Mouse (Mus musculus) stomach, embryonic 15.5 days (tissue): ENCODE data around the gene Tmem211. TPM values are rescaled to one million over a fixed set of nuclear protein-coding genes. Genes with fewer than 3 reads are reported as not detected.

Source experiments
- ATAC-seq: fragments of 200-750 bp; cut with Nextera tagmentation; 2 replicates; pipeline ENCODE4 v1.8.0; 2017; ENCODE audit warnings: low read depth, moderate number of reproducible peaks, moderate TSS enrichment; ENCODE audit not compliant: insufficient read depth, low FRiP score
- H3K27ac ChIP-seq: fragments of 300-500 bp; sonication (generic); 2 replicates; pipeline ENCODE4 v1.5.1; 2015; ENCODE audit warnings: mild to moderate bottlenecking, inconsistent platforms
- H3K27me3 ChIP-seq: fragments of 300-500 bp; sonication (generic); replicated peaks from 2 replicates; pipeline ENCODE4 v1.6.1; 2015; ENCODE audit warnings: inconsistent platforms
- H3K36me3 ChIP-seq: fragments of 300-500 bp; sonication (generic); 2 replicates; pipeline ENCODE4 v1.6.1; 2015; ENCODE audit warnings: inconsistent platforms
- H3K4me1 ChIP-seq: fragments of 300-500 bp; sonication (generic); 2 replicates; pipeline ENCODE4 v1.6.1; 2015; ENCODE audit warnings: inconsistent platforms
- H3K4me2 ChIP-seq: fragments of 300-500 bp; sonication (generic); 2 replicates; pipeline ENCODE4 v1.6.1; 2015; ENCODE audit warnings: mild to moderate bottlenecking, inconsistent platforms
- H3K4me3 ChIP-seq: fragments of 300-500 bp; sonication (generic); replicated peaks from 2 replicates; pipeline ENCODE4 v1.5.1; 2015; ENCODE audit warnings: inconsistent platforms
- H3K9ac ChIP-seq: fragments of 300-500 bp; sonication (generic); 2 replicates; pipeline ENCODE4 v1.6.1; 2015; ENCODE audit warnings: inconsistent platforms
- H3K9me3 ChIP-seq: fragments of 300-500 bp; sonication (generic); 2 replicates; pipeline ENCODE4 v1.6.1; 2016; ENCODE audit warnings: inconsistent platforms
- WGBS: fragments of 180-500 bp; shearing (Covaris S2); methylation state at CpG from one replicate; pipeline ENCODE4 v1.1.7; 2015; 5-methylcytosine and 5-hydroxymethylcytosine counted together
- polyA plus RNA-seq: library from polyadenylated mRNA; unstranded; fragments of >200 nt; fragmentation: Nextera tagmentation; extraction: Ambion mirVana; gene quantifications from 2 replicates; pipeline ENCODE4 v1.2.1, GENCODE M21; 2015

The Tmem211 gene
- polyA plus RNA-seq, 1 experiment from 2014 or later, result 0.57 TPM

- ATAC-seq, result no peak
- Histone ChIP-seq H3K27me3 (no peaks in the 10 kb centered on the region), H3K9ac (no peak overlapping the region), H3K36me3 (no peaks in the 10 kb centered on the region), H3K4me1 (peaks cover 40% of the 10 kb centered on the region), H3K4me3 (no peak overlapping the region), H3K9me3 (no peaks in the 10 kb centered on the region), H3K27ac (no peak overlapping the region), H3K4me2 (no peak overlapping the region)
- 56% methylated on average over 11 of the region's 11 CpGs for WGBS
Measured at GRCm38 (mm10) chr5:113214455-113214854, 12.3 kb upstream of the Tmem211 start.

GRCm38 (mm10) chr5:113215610-113216011 lies 11.1 kb upstream of the Tmem211 start:
- no peak for ATAC-seq
- Histone ChIP-seq H3K4me2 (no peak overlapping the region), H3K4me1 (peaks cover 38% of the 10 kb centered on the region), H3K36me3 (no peaks in the 10 kb centered on the region), H3K27me3 (no peaks in the 10 kb centered on the region), H3K9me3 (no peaks in the 10 kb centered on the region), H3K9ac (no peak overlapping the region), H3K27ac (0 out of 2 replicates have a peak overlapping the region, but pooled peaks have one; percentile 61), H3K4me3 (no peak overlapping the region)
- WGBS, result 73% methylated on average over 9 of the region's 9 CpGs

- Histone ChIP-seq H3K4me2 (no peak overlapping the region), H3K9me3 (no peaks in the 10 kb centered on the region), H3K9ac (no peak overlapping the region), H3K36me3 (no peaks in the 10 kb centered on the region), H3K27ac (peak overlapping the region; percentile 61), H3K4me1 (peaks cover 40% of the 10 kb centered on the region), H3K27me3 (no peaks in the 10 kb centered on the region), H3K4me3 (no peak overlapping the region)
- ATAC-seq, result no peak
- WGBS, result 60% methylated on average over 14 of the region's 14 CpGs
Measured at GRCm38 (mm10) chr5:113216328-113216960, 10.3 kb upstream of the Tmem211 start.

DNA sequence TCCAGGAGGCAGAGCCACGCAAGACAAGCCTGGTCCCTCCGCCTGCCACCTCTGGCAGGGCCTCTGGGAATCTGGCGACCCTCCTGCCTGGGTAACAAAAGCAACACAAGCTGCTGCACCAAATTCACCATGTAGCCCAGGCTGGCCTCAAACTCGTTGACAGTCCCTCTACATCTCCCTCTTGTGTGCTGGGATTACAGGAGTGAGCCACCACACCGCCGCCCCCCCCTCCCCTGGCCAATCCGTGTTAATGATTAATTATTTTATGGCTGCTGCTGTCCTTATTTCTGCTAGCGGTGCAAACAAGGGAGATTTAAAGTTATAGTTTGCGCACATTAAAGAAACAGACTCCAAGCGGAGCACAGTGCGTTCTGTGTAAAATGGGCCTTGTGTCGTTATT lies 9.6 kb upstream of the Tmem211 start:
- WGBS, result 60% methylated on average over 12 of the region's 12 CpGs
- peaks cover 40% of the 10 kb centered on the region for H3K4me1 ChIP-seq
- H3K27me3 ChIP-seq, result no peaks in the 10 kb centered on the region
- H3K27ac ChIP-seq, result peak overlapping the region; percentile 61
- no peak overlapping the region for H3K9ac ChIP-seq
- no peak overlapping the region for H3K4me2 ChIP-seq
- H3K9me3 ChIP-seq, result no peaks in the 10 kb centered on the region
- no peak for ATAC-seq
- H3K36me3 ChIP-seq, result no peaks in the 10 kb centered on the region
- no peak overlapping the region for H3K4me3 ChIP-seq

DNA sequence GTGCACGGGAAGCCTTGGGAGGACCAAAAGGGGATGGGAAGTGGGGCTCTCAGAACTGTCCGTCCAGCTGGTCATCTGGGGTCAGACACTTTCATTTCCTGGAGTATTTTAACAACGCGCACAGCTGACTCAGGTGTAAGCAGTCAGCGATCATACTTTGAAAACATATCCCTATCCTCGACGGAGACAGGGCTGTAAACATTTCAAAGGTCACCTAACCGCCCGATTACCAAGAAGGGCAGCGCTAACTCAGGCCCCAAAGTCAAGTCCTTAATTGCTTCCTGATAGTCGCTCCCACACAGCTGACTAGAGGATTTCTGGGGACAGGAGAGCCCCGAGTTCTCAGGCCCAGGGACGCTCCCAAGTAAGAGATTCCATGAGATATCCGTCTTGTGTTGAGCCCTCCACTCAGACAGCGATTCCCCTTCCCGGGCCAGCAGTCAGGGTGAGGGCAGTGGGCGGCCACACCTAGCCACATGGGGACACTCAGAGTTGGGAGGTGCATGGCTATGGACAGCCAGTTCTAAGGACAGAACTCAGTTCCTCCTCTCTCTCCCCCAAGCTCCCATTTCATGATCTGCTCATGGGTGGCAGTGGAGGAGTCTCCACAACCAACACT lies 8.0 kb upstream of the Tmem211 start:
- Histone ChIP-seq H3K9me3 (no peaks in the 10 kb centered on the region), H3K4me3 (peak overlapping the region; percentile 13), H3K4me1 (peaks cover 36% of the 10 kb centered on the region), H3K9ac (no peak overlapping the region), H3K36me3 (no peaks in the 10 kb centered on the region), H3K27ac (peak overlapping the region; percentile 61), H3K4me2 (peak overlapping the region; percentile 97), H3K27me3 (no peaks in the 10 kb centered on the region)
- ATAC-seq, result no peak
- 43% methylated on average over 17 of the region's 17 CpGs for WGBS

GRCm38 (mm10) chr5:113219450-113219849 lies 7.3 kb upstream of the Tmem211 start:
- Histone ChIP-seq H3K9ac (no peak overlapping the region), H3K27me3 (no peaks in the 10 kb centered on the region), H3K4me2 (peak overlapping the region; percentile 97), H3K4me1 (peaks cover 33% of the 10 kb centered on the region), H3K27ac (peak overlapping the region; percentile 61), H3K4me3 (peak overlapping the region; percentile 13; the same call in 1 of the 2 replicates), H3K9me3 (no peaks in the 10 kb centered on the region), H3K36me3 (no peaks in the 10 kb centered on the region)
- ATAC-seq, result peak; percentile 44; the same call in 1 of the 2 replicates
- 68% methylated on average over 6 of the region's 6 CpGs for WGBS

GRCm38 (mm10) chr5:113219876-113220275 lies 6.8 kb upstream of the Tmem211 start:
- 50% methylated on average over 7 of the region's 7 CpGs for WGBS
- Histone ChIP-seq H3K4me1 (peaks cover 32% of the 10 kb centered on the region), H3K27me3 (no peaks in the 10 kb centered on the region), H3K4me3 (peak overlapping the region; percentile 70), H3K9me3 (no peaks in the 10 kb centered on the region), H3K27ac (no peak overlapping the region), H3K9ac (no peak overlapping the region), H3K4me2 (peak overlapping the region; percentile 97), H3K36me3 (no peaks in the 10 kb centered on the region)
- ATAC-seq, result no peak

DNA sequence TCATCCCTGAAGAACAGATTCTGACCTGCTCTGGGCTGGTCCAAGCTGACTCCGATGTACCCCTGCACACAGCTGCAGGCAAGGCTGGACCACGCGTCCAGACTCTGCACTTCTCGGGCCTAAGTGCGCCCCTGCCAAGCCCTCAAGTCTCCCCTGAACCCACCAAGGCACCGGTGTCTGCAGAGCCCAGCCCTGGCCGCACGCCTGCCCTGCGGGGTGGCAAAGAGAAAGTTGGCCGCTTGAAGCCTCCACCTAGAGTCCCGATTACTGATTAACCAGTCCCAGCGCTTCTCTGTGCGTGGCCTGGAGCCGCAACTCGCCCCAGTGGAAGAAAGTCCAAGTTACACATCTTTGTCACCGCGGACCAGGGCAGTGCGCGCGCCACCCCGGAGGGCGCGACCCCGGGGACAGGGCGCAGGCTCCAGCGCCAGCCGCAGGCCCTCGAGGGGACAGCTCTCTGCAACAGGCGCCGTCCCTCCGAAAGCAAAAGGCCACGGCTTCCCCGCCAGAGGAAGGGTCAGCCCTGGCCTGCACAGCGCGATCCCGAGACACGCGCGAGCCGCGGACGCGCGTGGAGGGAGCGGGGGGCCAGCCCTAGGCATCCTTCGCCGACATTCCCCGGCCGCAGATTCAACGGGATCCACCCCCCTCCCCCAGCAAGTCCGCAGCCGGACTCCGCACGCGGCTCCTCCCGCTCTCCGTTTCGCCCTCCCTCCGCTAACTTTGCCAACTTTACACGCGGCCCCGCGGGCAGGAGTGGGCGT lies 6.1 kb upstream of the Tmem211 start:
- Histone ChIP-seq H3K9ac (peak overlapping the region; percentile 47), H3K36me3 (no peaks in the 10 kb centered on the region), H3K4me2 (peak overlapping the region; percentile 97), H3K4me3 (peak overlapping the region; percentile 70), H3K9me3 (no peaks in the 10 kb centered on the region), H3K4me1 (peaks cover 34% of the 10 kb centered on the region), H3K27ac (peak overlapping the region; percentile 74), H3K27me3 (no peaks in the 10 kb centered on the region)
- peak; percentile 28 for ATAC-seq
- WGBS, result 2% methylated on average over 60 of the region's 64 CpGs

DNA sequence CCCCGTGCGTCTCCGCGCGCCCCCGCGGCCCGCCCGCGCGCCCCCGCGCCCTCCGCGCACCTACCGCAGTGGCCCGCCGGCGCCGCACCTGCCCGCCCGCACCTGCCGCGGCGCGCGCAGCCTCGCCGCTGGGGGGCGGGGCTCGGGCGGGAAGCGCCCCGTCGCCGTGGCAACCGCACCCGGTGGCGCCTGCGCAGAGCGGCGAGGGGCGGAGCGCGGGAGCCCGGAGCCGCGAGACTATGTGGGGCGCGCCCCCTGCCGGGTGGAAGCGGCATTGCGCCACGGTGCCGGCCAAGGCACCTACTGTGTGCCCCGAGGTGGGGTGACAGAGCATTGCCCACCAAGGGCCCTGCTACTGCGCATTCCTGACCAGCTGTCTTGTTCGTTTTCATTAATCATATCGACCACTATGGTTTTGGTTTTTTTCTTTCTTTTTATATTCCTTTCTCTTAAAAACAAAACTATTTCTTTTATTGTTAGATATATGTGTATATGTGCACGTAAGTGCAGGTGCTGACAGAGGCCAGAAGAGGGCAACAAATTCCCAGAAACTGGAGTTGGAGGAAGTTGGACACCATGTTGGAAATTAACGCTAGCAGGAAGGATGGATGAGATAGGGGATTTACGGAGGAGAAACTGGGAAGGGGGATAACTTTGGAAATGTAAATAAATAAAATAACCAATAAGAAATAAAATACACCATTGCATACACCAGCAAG lies 5.4 kb upstream of the Tmem211 start, which contains the start of gene 2900026A02Rik:
2900026A02Rik (minus strand) TSS at position 90 of the 719 bp plus-strand sequence.
- Histone ChIP-seq H3K4me2 (peak within 1 kb of the TSS; percentile 97), H3K27me3 (no peaks in the 10 kb centered on the region), H3K9ac (peak within 1 kb of the TSS; percentile 47), H3K4me1 (peaks cover 39% of the 10 kb centered on the region), H3K9me3 (no peaks in the 10 kb centered on the region), H3K36me3 (no peaks in the 10 kb centered on the region), H3K4me3 (peak within 1 kb of the TSS; percentile 70), H3K27ac (peak within 1 kb of the TSS; percentile 74)
- 10% methylated on average over 42 of the region's 62 CpGs for WGBS
- ATAC-seq, result peak; percentile 34; the same call in 1 of the 2 replicates

GRCm38 (mm10) chr5:113223888-113224287 lies 2.8 kb upstream of the Tmem211 start:
- H3K36me3 ChIP-seq, result no peaks in the 10 kb centered on the region
- WGBS, result 47% methylated on average over 4 of the region's 4 CpGs
- no peaks in the 10 kb centered on the region for H3K9me3 ChIP-seq
- no peak overlapping the region for H3K27ac ChIP-seq
- no peak overlapping the region for H3K4me2 ChIP-seq
- no peaks in the 10 kb centered on the region for H3K27me3 ChIP-seq
- no peak for ATAC-seq
- H3K9ac ChIP-seq, result no peak overlapping the region
- H3K4me1 ChIP-seq, result peaks cover 34% of the 10 kb centered on the region
- H3K4me3 ChIP-seq, result no peak overlapping the region

- WGBS, result 22% methylated on average over 10 of the region's 10 CpGs
- Histone ChIP-seq H3K4me3 (no peak overlapping the region), H3K27ac (0 out of 2 replicates have a peak overlapping the region, but pooled peaks have one; percentile 23), H3K4me2 (no peak overlapping the region; the same call in 1 of the 2 replicates), H3K36me3 (no peaks in the 10 kb centered on the region), H3K4me1 (peaks cover 23% of the 10 kb centered on the region), H3K9ac (no peak overlapping the region), H3K27me3 (no peaks in the 10 kb centered on the region), H3K9me3 (no peaks in the 10 kb centered on the region)
- ATAC-seq, result no peak
Measured at GRCm38 (mm10) chr5:113225271-113225670, 1.4 kb upstream of the Tmem211 start.
